Mouse (Mus musculus) neural tube, embryonic 11.5 days (tissue): ENCODE results near the gene Catspere2. TPM values are rescaled to one million over a fixed set of nuclear protein-coding genes. Genes with fewer than 3 reads are reported as not detected.
"Not testable (repeated sequence)": the region's sequence is repeated elsewhere in the genome, so short reads cannot be mapped to it uniquely, and the experiment has no call there.

Source experiments
- ATAC-seq: fragments of 200-750 bp; cut with Nextera tagmentation; 2 replicates; pipeline ENCODE4 v1.8.0; 2017; ENCODE audit warnings: moderate number of reproducible peaks, mild to moderate bottlenecking, moderate TSS enrichment, moderate library complexity; ENCODE audit not compliant: insufficient read depth, low FRiP score, low TSS enrichment
- DNase-seq: peaks from one replicate; pipeline ENCODE4 v3.0.0-alpha.2; 2015; ENCODE audit warnings: low spot score
- H3K27ac ChIP-seq: fragments of 300-500 bp; sonication (generic); 2 replicates; pipeline ENCODE4 v1.5.1; 2014; ENCODE audit warnings: low read depth, mild to moderate bottlenecking, low read length
- H3K27me3 ChIP-seq: fragments of 300-500 bp; sonication (generic); 2 replicates; pipeline ENCODE4 v1.6.1; 2014; ENCODE audit warnings: mild to moderate bottlenecking, low read length, mixed read lengths; ENCODE audit not compliant: control insufficient read depth, insufficient read depth
- H3K36me3 ChIP-seq: fragments of 300-500 bp; sonication (generic); 2 replicates; pipeline ENCODE4 v1.6.1; 2014; ENCODE audit warnings: mild to moderate bottlenecking, low read length, moderate library complexity, mixed read lengths; ENCODE audit not compliant: control insufficient read depth, insufficient read depth
- H3K4me1 ChIP-seq: fragments of 300-500 bp; sonication (generic); 2 replicates; pipeline ENCODE4 v1.6.1; 2014; ENCODE audit warnings: low read length, mixed read lengths; ENCODE audit not compliant: control insufficient read depth, insufficient read depth
- H3K4me2 ChIP-seq: fragments of 300-500 bp; sonication (generic); 2 replicates; pipeline ENCODE4 v1.6.1; 2014; ENCODE audit warnings: low read depth, mild to moderate bottlenecking, moderate library complexity
- H3K4me3 ChIP-seq: fragments of 300-500 bp; sonication (generic); 2 replicates; pipeline ENCODE4 v1.5.1; 2014; ENCODE audit warnings: low read depth, low read length
- H3K9ac ChIP-seq: fragments of 300-500 bp; sonication (generic); 2 replicates; pipeline ENCODE4 v1.6.1; 2014; ENCODE audit warnings: mild to moderate bottlenecking, low read length
- H3K9me3 ChIP-seq: fragments of 300-500 bp; sonication (generic); 2 replicates; pipeline ENCODE4 v1.6.1; 2016; ENCODE audit warnings: low read length; ENCODE audit not compliant: control insufficient read depth
- WGBS: fragments of 180-500 bp; shearing (Covaris S2); extraction: QIAGEN DNeasy Blood & Tissue Kit; methylation state at CpG from one replicate; pipeline ENCODE4 v1.1.7; 2014; 5-methylcytosine and 5-hydroxymethylcytosine counted together
- polyA plus RNA-seq: library from polyadenylated mRNA; unstranded; fragments of >200 nt; fragmentation: Nextera tagmentation; extraction: Ambion mirVana; gene quantifications from 2 replicates; pipeline ENCODE4 v1.2.1, GENCODE M21; 2014

The Catspere2 gene
- polyA plus RNA-seq, 1 experiment from 2014 or later = 0.09 TPM

DNA sequence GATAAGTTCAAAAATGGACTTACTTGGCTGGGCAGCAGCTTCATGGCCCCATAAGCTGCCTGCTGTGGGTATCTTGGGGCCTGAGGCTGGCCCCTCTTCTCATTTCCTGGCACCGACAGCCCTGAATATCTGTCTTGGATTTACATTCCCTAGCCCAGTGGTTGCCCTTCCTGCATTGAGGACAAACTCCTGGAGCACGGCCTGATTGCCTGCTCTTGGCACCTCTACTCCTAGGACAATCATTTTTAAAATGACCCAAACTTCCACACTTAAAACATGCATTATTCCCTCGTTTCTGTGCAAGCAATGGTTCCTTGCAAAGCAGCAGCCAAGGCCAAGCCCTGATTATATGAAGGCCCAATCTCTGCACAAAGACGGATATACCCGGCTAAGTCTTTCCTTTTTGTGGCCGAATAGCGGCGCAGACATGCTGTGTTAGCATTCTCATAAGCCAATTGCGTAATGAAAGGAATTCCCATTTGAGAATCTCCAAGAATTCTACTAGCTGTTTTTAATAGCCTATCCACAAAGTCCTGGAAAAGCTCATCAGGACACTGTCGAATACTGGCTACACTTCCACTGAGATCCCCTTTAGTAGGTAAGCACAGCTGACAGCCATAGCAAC, 222.6 kb downstream of the Catspere2 start:
- H3K27me3 ChIP-seq = no peaks in the 10 kb centered on the region
- no peaks in the 10 kb centered on the region for H3K9me3 ChIP-seq
- no peak overlapping the region for H3K4me3 ChIP-seq
- DNase-seq = no peak
- H3K27ac ChIP-seq = no peak overlapping the region
- H3K4me2 ChIP-seq = no peak overlapping the region
- H3K9ac ChIP-seq = no peak overlapping the region
- no peaks in the 10 kb centered on the region for H3K36me3 ChIP-seq
- 94% methylated on average over 10 of the region's 10 CpGs for WGBS
- ATAC-seq = no peak
- H3K4me1 ChIP-seq = no peaks in the 10 kb centered on the region

DNA sequence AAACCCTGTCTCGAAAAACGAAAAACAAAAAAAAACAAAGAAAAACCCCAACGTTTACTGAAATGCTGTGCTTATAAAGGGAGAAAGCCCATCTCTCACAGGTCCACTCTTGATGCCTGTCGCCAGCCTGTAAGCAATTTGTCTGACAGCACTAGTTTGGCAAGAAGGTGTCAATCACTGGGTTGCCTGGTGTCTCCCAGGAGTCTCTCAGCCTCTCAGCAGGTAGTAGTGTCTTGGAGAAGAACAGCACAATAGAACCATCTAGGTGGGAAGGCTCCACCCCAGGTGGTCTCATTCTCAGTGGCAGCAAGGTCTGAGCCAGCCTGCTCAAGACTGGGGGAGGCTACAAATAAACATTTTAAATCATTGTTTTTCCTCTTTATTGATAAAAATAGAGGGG, 224.6 kb downstream of the Catspere2 start:
- not testable (repeated sequence) for ATAC-seq, H3K9me3 ChIP-seq, H3K27ac ChIP-seq, H3K36me3 ChIP-seq, H3K4me1 ChIP-seq, DNase-seq, H3K9ac ChIP-seq, H3K27me3 ChIP-seq, H3K4me3 ChIP-seq, H3K4me2 ChIP-seq
- WGBS = 78% methylated on average over 4 of the region's 4 CpGs

DNA sequence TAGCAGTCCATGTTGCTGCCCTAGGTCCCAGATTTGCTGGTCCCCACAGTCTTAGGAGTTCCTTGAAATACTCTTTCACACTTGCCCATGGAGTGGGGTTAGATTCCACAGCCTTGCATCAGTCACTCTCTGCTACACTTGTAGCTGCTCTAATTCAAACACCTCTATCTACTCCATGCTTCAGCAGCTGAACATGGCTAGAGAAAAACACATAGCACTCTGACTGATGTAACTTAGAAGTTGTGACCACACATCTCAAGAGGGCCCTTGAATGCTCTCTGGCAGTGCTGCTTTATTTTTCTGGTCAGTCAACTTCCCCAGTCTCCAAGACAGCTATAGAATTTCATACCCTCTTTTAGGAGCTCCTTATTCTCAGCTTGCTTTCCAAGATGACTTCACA, 226.7 kb downstream of the Catspere2 start:
- no peak for DNase-seq
- Histone ChIP-seq H3K4me2 (no peak overlapping the region), H3K27ac (no peak overlapping the region), H3K9ac (no peak overlapping the region), H3K27me3 (no peaks in the 10 kb centered on the region), H3K4me1 (no peaks in the 10 kb centered on the region), H3K9me3 (no peaks in the 10 kb centered on the region), H3K4me3 (no peak overlapping the region), H3K36me3 (no peaks in the 10 kb centered on the region)
- ATAC-seq = no peak

DNA sequence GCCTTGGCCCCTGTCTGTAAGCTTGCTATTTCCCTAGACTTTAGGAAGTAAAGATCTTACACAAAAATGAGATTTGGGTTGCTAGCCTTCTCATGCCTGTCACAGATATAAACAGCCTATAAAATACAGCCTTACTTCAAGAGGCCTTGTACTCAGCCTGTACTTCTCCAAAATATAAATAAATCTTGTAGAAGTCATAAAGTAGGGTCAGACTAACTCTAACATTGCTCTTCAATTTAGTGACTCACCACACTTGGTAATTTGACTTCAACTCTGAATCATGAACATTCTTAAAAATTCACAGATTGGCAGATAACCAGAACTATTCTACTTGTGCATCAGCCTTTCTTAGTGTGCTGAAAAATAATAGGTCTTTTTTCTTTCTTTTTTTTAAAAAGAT, 233.9 kb downstream of the Catspere2 start:
- no peak for ATAC-seq

DNA sequence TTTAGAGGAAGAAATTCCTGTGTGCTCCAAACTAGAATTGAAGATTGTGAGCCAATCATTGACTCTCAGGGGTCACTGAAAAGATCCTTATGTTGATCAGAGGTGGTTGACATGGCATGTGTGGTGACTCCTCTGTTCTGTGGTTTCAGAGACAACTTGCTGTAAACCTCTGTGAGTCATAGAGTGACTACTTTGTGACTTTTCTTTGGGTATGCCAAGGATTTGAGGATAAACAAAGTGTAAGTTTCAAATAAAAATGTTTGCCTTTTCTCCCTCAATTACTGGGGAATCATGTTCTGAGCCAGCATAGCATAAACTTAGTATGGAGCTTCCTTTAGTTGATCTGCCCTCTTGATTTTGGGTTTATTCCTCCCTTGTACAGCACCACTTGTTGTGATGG, 235.1 kb downstream of the Catspere2 start:
- no peak for ATAC-seq
- Histone ChIP-seq H3K27ac (no peak overlapping the region), H3K9ac (no peak overlapping the region), H3K36me3 (no peaks in the 10 kb centered on the region), H3K4me2 (no peak overlapping the region), H3K4me3 (no peak overlapping the region), H3K9me3 (no peaks in the 10 kb centered on the region), H3K27me3 (no peaks in the 10 kb centered on the region), H3K4me1 (no peaks in the 10 kb centered on the region)
- DNase-seq = no peak

More for the DNA sequence above, 233.9 kb downstream of the Catspere2 start:
- Histone ChIP-seq H3K4me1 (no peaks in the 10 kb centered on the region), H3K36me3 (no peaks in the 10 kb centered on the region), H3K4me3 (no peak overlapping the region), H3K9me3 (no peaks in the 10 kb centered on the region), H3K27ac (no peak overlapping the region), H3K27me3 (no peaks in the 10 kb centered on the region), H3K9ac (no peak overlapping the region), H3K4me2 (no peak overlapping the region)
- no peak for DNase-seq

DNA sequence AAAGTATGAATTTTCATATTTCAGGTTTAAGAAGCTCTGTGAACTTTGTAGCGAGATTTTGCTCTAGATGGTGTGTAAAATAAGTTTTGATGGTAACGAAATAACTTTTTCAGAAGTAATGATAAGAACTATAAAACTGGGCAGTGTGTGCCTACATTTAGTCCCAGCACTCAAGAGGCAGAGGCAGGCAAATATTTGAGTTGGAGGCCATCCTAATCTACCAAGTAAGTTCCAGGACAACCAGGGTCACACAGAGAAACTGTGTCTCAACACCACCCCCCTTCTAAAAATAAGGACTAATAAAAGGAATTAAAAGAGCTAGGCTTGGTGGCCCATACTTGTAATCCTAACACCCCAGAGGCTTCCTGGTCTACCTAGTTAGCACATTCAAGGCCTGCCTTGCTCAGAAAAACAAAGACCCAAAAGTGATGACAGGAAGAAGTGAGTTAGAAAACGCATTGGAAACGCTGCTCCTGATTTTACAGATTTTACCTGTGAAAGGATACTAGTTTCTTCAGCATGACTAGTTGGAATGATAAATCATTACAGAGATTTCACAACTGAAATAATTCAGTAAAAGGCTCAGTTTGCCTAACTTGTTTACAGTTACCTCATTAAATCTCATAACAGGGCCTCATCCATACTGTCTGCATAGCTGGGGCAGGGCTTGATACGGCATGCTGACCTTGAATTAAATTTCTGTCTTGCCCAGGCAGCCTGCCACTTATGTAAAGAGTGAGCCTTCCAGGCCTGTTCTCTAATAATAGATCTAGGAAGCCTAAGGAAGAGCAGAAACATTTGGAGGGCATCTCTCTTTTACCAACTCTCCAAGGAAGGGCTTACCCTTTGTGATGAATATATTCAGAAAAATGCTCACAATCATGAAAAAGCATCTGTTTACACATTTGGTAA, 236.2 kb downstream of the Catspere2 start:
- H3K4me3 ChIP-seq = no peak overlapping the region
- no peaks in the 10 kb centered on the region for H3K4me1 ChIP-seq
- H3K4me2 ChIP-seq = no peak overlapping the region
- H3K9ac ChIP-seq = no peak overlapping the region
- 91% methylated on average over 5 of the region's 5 CpGs for WGBS
- H3K27me3 ChIP-seq = no peaks in the 10 kb centered on the region
- H3K27ac ChIP-seq = no peak overlapping the region
- H3K9me3 ChIP-seq = no peaks in the 10 kb centered on the region
- no peaks in the 10 kb centered on the region for H3K36me3 ChIP-seq
- no peak for ATAC-seq
- DNase-seq = no peak

Other genes with a start within 250 kb of the Catspere2 start
- gene Adss, start 186.9 kb upstream of the Catspere2 start, polyA plus RNA-seq = 58.7 and 59.6 TPM in 2 replicates
- gene Desi2, start 204.0 kb downstream of the Catspere2 start, polyA plus RNA-seq = 17.8 and 18.0 TPM in 2 replicates